ENCODE assay signal across 8 mouse cellular contexts in genomic region chr8:110619208-110619574, GRCm38 (mm10). TPM values are rescaled to one million over a fixed set of nuclear protein-coding genes. Genes with fewer than 3 reads are reported as not detected.
DNase-seq lines count a peak whose midpoint lies in the region; ATAC-seq and TF ChIP-seq lines count a peak whose summit lies in the region.

No protein-coding gene starts in this region.

- H3K27me3 ChIP-seq in kidney, embryonic 14.5 days (ENCODE audit: control insufficient read depth, insufficient read depth, low read length): no peaks in the 10 kb centered on the region; the same call in 1 of the 2 replicates
- H3K27me3 ChIP-seq in hindbrain, embryonic 16.5 days (replicated peaks; ENCODE audit: control insufficient read depth, insufficient read depth, low read length): no peaks in the 10 kb centered on the region
- peaks cover 13% of the 10 kb centered on the region for H3K27me3 ChIP-seq in midbrain, embryonic 12.5 days

- TF ChIP-seq CTCF in bone marrow macrophage, adult 2 months (IDR thresholded peaks at IDR 0.05; ENCODE audit: low read depth, low read length): no peak

- peak; percentile 6; the same call in 1 of the 2 replicates for ATAC-seq in kidney, embryonic 14.5 days (ENCODE audit: low FRiP score, low TSS enrichment)
- no peak for ATAC-seq in hindbrain, embryonic 16.5 days
- no peak for ATAC-seq in midbrain, embryonic 12.5 days (ENCODE audit: low FRiP score, low read depth)

- H3K27ac ChIP-seq in kidney, embryonic 14.5 days (ENCODE audit: low read depth, low read length): no peak overlapping the region
- H3K27ac ChIP-seq in bone marrow macrophage, adult 2 months (ENCODE audit: insufficient read depth, low read depth, low read length): peak overlapping the region; percentile 89
- no peak overlapping the region; the same call in 1 of the 2 replicates for H3K27ac ChIP-seq in hindbrain, embryonic 16.5 days (ENCODE audit: low read depth, low read length)
- H3K27ac ChIP-seq in midbrain, embryonic 12.5 days (replicated peaks): no peak overlapping the region

- no peak for DNase-seq in kidney, adult 8-10 months
- DNase-seq in adrenal gland, postnatal 10 days: no peak
- no peak for DNase-seq in urinary bladder, adult 2 months (ENCODE audit: low spot score)
- no peak for DNase-seq in cerebellum, postnatal 10 days

- no peak for TF ChIP-seq POLR2A in bone marrow macrophage, adult 2 months (IDR thresholded peaks at IDR 0.05; ENCODE audit: borderline replicate concordance, low read depth, low read length)

- H3K36me3 ChIP-seq in kidney, embryonic 14.5 days (ENCODE audit: control insufficient read depth, insufficient read depth, low read length): no peaks in the 10 kb centered on the region
- no peaks in the 10 kb centered on the region for H3K36me3 ChIP-seq in hindbrain, embryonic 16.5 days (ENCODE audit: control insufficient read depth, insufficient read depth, low read length)
- no peaks in the 10 kb centered on the region for H3K36me3 ChIP-seq in midbrain, embryonic 12.5 days

- H3K4me1 ChIP-seq in kidney, embryonic 14.5 days (ENCODE audit: control insufficient read depth, insufficient read depth, low read length): peaks cover 12% of the 10 kb centered on the region
- H3K4me1 ChIP-seq in bone marrow macrophage, adult 2 months (ENCODE audit: control insufficient read depth, insufficient read depth, low read length): peaks cover 27% of the 10 kb centered on the region
- peaks cover 26% of the 10 kb centered on the region for H3K4me1 ChIP-seq in hindbrain, embryonic 16.5 days (ENCODE audit: control insufficient read depth, insufficient read depth, low read depth, low read length)
- peaks cover 19% of the 10 kb centered on the region for H3K4me1 ChIP-seq in midbrain, embryonic 12.5 days

- no peaks in the 10 kb centered on the region for H3K9me3 ChIP-seq in kidney, embryonic 14.5 days (ENCODE audit: control insufficient read depth, low read length)
- no peaks in the 10 kb centered on the region for H3K9me3 ChIP-seq in hindbrain, embryonic 16.5 days (ENCODE audit: control insufficient read depth, low read length)
- H3K9me3 ChIP-seq in midbrain, embryonic 12.5 days: no peaks in the 10 kb centered on the region

- WGBS in kidney, embryonic 14.5 days: 26% methylated on average over 8 of the region's 8 CpGs
- 33% methylated on average over 8 of the region's 8 CpGs for WGBS in hindbrain, embryonic 16.5 days
- WGBS in midbrain, embryonic 12.5 days: 31% methylated on average over 8 of the region's 8 CpGs

- peak overlapping the region; percentile 75; the same call in 1 of the 2 replicates for H3K9ac ChIP-seq in kidney, embryonic 14.5 days (ENCODE audit: low read depth, low read length)
- H3K9ac ChIP-seq in hindbrain, embryonic 16.5 days (ENCODE audit: low read depth, low read length): peak overlapping the region; percentile 85
- H3K9ac ChIP-seq in midbrain, embryonic 12.5 days (replicated peaks): peak overlapping the region; percentile 77

- H3K4me3 ChIP-seq in kidney, embryonic 14.5 days (ENCODE audit: low read length): peak overlapping the region; percentile 94
- peak overlapping the region; percentile 85 for H3K4me3 ChIP-seq in bone marrow macrophage, adult 2 months (ENCODE audit: insufficient read depth, low read length)
- peak overlapping the region; percentile 91 for H3K4me3 ChIP-seq in hindbrain, embryonic 16.5 days (ENCODE audit: low read length)
- peak overlapping the region; percentile 92 for H3K4me3 ChIP-seq in midbrain, embryonic 12.5 days

- peak overlapping the region; percentile 81 for H3K4me2 ChIP-seq in kidney, embryonic 14.5 days (replicated peaks; ENCODE audit: low read depth, low read length)
- H3K4me2 ChIP-seq in hindbrain, embryonic 16.5 days (ENCODE audit: low read length): peak overlapping the region; percentile 88
- peak overlapping the region; percentile 69 for H3K4me2 ChIP-seq in midbrain, embryonic 12.5 days (replicated peaks)

RNA-seq across cellular contexts. Expression of gene Vac14, which starts 0.8 kb away (rescaled TPM):
- polyA plus RNA-seq in kidney, embryonic 14.5 days (2014; fragmentation: Nextera tagmentation; extraction: Ambion mirVana): 21.7 and 32.2 TPM in 2 replicates
- polyA plus RNA-seq in bone marrow macrophage, adult 2 months (2012; ENCODE audit: insufficient read depth, insufficient read length, missing spikeins): 30.7 and 32.9 TPM in 2 replicates
- polyA plus RNA-seq in hindbrain, embryonic 16.5 days (2015; fragmentation: Nextera tagmentation; extraction: Ambion mirVana): 29.9 and 31.2 TPM in 2 replicates
- 31.8 and 32.3 TPM in 2 replicates for polyA plus RNA-seq in midbrain, embryonic 12.5 days (2016; fragmentation: Nextera tagmentation; extraction: Ambion mirVana)
- 10 to 100 TPM; 20.7 to 28.0 TPM for total RNA-seq in adrenal gland, postnatal 10 days (2021)
- polyA plus RNA-seq in urinary bladder, adult 2 months (2012; rRNA removed): 20.5 and 21.8 TPM in 2 replicates
